Mouse (Mus musculus) heart, embryonic 14.5 days (tissue): Measurements from ENCODE around the gene Npepps. TPM values are rescaled to one million over a fixed set of nuclear protein-coding genes. Genes with fewer than 3 reads are reported as not detected.
A peak's percentile ranks its signal among the peaks of the same experiment; 100 is the strongest.

Experiments
- ATAC-seq: fragments of 200-750 bp; cut with Nextera tagmentation; 2 replicates; pipeline ENCODE4 v1.8.0; 2017; ENCODE audit warnings: low read depth, moderate TSS enrichment; ENCODE audit not compliant: insufficient number of reproducible peaks, insufficient read depth, low FRiP score
- H3K27ac ChIP-seq, 2 experiments: fragments of 200-500 bp in 1 of 2; fragments of 300-500 bp in 1 of 2; sonication (generic) in 1 of 2; replicated peaks in 1 of 2; 2 replicates each; pipeline ENCODE4 v1.5.1; 2012 to 2014; ENCODE audit warnings: low read depth in 2 of 2, low read length in 2 of 2, control low read depth in 1 of 2, mild to moderate bottlenecking in 1 of 2, mixed read lengths in 1 of 2; ENCODE audit not compliant: control insufficient read depth in 1 of 2, insufficient read depth in 1 of 2
- H3K27me3 ChIP-seq: fragments of 300-500 bp; sonication (generic); 2 replicates; pipeline ENCODE4 v1.6.1; 2014; ENCODE audit warnings: mild to moderate bottlenecking, low read length, control low read depth; ENCODE audit not compliant: control insufficient read depth, insufficient read depth
- H3K36me3 ChIP-seq: fragments of 300-500 bp; sonication (generic); 2 replicates; pipeline ENCODE4 v1.6.1; 2014; ENCODE audit warnings: mild to moderate bottlenecking, control low read depth, low read length, mixed read lengths; ENCODE audit not compliant: control insufficient read depth, insufficient read depth
- H3K4me1 ChIP-seq, 2 experiments: fragments of 200-500 bp in 1 of 2; fragments of 300-500 bp in 1 of 2; sonication (generic) in 1 of 2; 2 replicates each; pipeline ENCODE4 v1.6.1; 2012 to 2014; ENCODE audit warnings: low read length in 2 of 2, control low read depth in 1 of 2, mixed read lengths in 1 of 2; ENCODE audit not compliant: control insufficient read depth in 2 of 2, insufficient read depth in 2 of 2
- H3K4me2 ChIP-seq: fragments of 300-500 bp; sonication (generic); 2 replicates; pipeline ENCODE4 v1.6.1; 2014; ENCODE audit warnings: mild to moderate bottlenecking, low read length
- H3K4me3 ChIP-seq, 2 experiments: fragments of 200-500 bp in 1 of 2; fragments of 300-500 bp in 1 of 2; sonication (generic) in 1 of 2; 2 replicates each; pipeline ENCODE4 v1.5.1; 2012 to 2014; ENCODE audit warnings: low read length in 2 of 2, mild to moderate bottlenecking in 2 of 2, control low read depth in 1 of 2, low read depth in 1 of 2, moderate library complexity in 1 of 2; ENCODE audit not compliant: control insufficient read depth in 1 of 2, insufficient read depth in 1 of 2
- H3K9ac ChIP-seq: fragments of 300-500 bp; sonication (generic); 2 replicates; pipeline ENCODE4 v1.6.1; 2014; ENCODE audit warnings: mild to moderate bottlenecking, low read length
- H3K9me3 ChIP-seq: fragments of 300-500 bp; sonication (generic); 2 replicates; pipeline ENCODE4 v1.6.1; 2016; ENCODE audit warnings: low read length, control low read depth; ENCODE audit not compliant: control insufficient read depth
- WGBS: fragments of 180-500 bp; shearing (Covaris S2); extraction: QIAGEN DNeasy Blood & Tissue Kit; methylation state at CpG from one replicate; pipeline ENCODE4 v1.1.7; 2014; 5-methylcytosine and 5-hydroxymethylcytosine counted together
- polyA plus RNA-seq: library from polyadenylated mRNA; unstranded; fragments of >200 nt; fragmentation: Nextera tagmentation; extraction: Ambion mirVana; gene quantifications from 2 replicates; pipeline ENCODE4 v1.2.1, GENCODE M21; 2014

Npepps gene
- polyA plus RNA-seq, 1 experiment from 2014 or later, result 86.9 TPM

DNA sequence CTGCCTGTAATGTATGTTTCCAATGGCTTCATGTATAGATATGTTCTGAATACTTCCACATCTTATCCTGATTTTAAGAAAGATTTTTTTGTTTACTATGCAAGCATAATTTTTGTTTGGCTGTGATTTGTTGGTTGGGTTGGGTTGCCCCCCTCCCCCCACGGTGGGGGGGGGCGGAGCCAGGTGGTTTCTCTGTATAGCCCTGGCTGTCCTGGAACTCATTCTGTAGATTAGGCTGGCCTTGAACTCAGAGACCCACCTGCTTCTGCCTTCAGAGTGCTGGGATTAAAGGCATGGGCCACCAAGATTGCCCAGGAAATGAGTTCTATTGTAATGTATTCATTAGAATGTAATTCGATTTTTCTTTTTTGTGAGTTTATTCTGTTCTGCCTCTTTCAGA, 91.2 kb downstream of the Npepps start:
- Histone ChIP-seq H3K27ac (peak overlapping the region in 1 of 2 experiments; percentile 95; a peak in 3 of 4 replicates), H3K36me3 (peaks cover 24% of the 10 kb centered on the region), H3K4me3 (peak overlapping the region in 1 of 2 experiments; percentile 83; a peak in 2 of 4 replicates), H3K9me3 (no peaks in the 10 kb centered on the region), H3K27me3 (no peaks in the 10 kb centered on the region), H3K9ac (peak overlapping the region; percentile 81), H3K4me1 (peaks cover 2 to 24% of the 10 kb centered on the region in 2 experiments), H3K4me2 (peak overlapping the region; percentile 81)
- no peak for ATAC-seq
- WGBS, result 37% methylated on average over 3 of the region's 3 CpGs

DNA sequence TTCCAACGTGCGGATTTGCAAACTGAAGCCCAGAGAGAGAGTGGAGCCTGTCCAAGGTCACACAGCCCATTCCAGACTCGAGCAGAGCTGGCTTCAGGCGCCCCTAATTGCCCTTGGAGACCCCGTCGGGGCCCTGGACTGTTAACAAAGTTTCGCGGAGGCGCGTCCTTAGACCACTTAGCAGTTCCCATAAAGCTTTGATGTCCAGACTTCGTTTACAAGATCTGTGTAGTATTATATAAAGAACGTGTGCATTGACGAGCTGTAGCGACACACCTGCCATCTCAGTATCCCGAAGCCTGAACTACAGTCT, 91.8 kb downstream of the Npepps start:
- WGBS, result under 1% methylated on average over 15 of the region's 15 CpGs
- H3K4me3 ChIP-seq, result peak overlapping the region; percentile 64 to 83
- ATAC-seq, result no peak
- H3K9me3 ChIP-seq, result no peaks in the 10 kb centered on the region
- H3K36me3 ChIP-seq, result peaks cover 31% of the 10 kb centered on the region
- peak overlapping the region; percentile 81 for H3K4me2 ChIP-seq
- peaks cover 2 to 28% of the 10 kb centered on the region in 2 experiments for H3K4me1 ChIP-seq
- H3K27ac ChIP-seq, result peak overlapping the region; percentile 94 to 95
- H3K9ac ChIP-seq, result peak overlapping the region; percentile 81
- H3K27me3 ChIP-seq, result no peaks in the 10 kb centered on the region

DNA sequence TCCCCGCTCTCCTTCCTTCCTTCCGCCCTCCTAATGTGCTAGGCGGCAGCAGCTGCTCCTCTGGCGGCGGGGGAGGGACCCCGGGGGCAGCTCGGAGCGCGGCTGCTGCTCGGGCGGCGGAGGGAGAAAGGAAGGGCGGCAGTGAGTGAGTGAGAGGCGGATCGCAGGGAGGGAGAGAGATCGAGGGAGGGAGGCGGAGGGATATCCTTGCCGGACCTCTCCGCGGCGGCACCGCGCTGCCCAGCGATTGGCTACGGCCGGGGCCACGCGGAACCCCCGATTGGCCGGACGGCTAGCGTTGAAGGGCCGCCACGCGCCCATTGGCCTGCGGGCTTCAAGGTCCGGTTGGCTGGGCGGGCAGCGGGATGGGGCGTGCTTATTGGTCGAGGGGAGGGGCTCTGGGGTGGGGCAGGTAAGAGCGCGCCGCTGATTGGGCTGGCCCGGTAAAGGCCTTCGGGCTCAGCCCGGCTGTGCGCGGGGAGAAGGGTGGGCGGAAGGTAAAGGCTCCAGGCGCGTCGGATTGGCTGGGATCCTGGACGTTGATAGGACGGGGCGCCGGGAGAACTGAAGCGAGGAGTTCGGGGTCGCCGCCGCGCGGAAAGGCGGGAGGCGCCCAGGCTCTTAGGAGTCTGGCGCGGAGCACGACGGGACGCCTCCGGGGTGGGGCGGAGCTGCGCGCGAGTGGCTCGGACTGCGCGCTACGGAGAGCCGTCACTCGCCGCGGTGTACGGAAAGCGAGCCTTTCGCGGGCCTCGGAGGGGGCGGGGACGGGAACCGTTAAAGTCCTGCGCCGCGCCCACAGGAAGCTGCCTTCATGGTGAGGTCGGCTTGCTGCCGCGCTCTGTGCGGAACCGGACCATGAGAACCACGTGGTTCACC, 92.4 kb downstream of the Npepps start, which contains the start of gene Kpnb1:
Gene Kpnb1 (minus strand): TSS at position 118 of the 879 bp plus-strand sequence.
- H3K4me1 ChIP-seq, result peaks cover 2 to 31% of the 10 kb centered on the region in 2 experiments
- ATAC-seq, result peak; percentile 95
- peak within 1 kb of the TSS; percentile 96 for H3K9ac ChIP-seq
- no peaks in the 10 kb centered on the region for H3K9me3 ChIP-seq
- peak within 1 kb of the TSS; percentile 83 to 90 for H3K4me3 ChIP-seq
- H3K4me2 ChIP-seq, result peak within 1 kb of the TSS; percentile 88
- peaks cover 37% of the 10 kb centered on the region for H3K36me3 ChIP-seq
- under 1% methylated on average over 98 of the region's 101 CpGs for WGBS
- peak within 1 kb of the TSS; percentile 94 to 97 for H3K27ac ChIP-seq
- no peaks in the 10 kb centered on the region for H3K27me3 ChIP-seq

DNA sequence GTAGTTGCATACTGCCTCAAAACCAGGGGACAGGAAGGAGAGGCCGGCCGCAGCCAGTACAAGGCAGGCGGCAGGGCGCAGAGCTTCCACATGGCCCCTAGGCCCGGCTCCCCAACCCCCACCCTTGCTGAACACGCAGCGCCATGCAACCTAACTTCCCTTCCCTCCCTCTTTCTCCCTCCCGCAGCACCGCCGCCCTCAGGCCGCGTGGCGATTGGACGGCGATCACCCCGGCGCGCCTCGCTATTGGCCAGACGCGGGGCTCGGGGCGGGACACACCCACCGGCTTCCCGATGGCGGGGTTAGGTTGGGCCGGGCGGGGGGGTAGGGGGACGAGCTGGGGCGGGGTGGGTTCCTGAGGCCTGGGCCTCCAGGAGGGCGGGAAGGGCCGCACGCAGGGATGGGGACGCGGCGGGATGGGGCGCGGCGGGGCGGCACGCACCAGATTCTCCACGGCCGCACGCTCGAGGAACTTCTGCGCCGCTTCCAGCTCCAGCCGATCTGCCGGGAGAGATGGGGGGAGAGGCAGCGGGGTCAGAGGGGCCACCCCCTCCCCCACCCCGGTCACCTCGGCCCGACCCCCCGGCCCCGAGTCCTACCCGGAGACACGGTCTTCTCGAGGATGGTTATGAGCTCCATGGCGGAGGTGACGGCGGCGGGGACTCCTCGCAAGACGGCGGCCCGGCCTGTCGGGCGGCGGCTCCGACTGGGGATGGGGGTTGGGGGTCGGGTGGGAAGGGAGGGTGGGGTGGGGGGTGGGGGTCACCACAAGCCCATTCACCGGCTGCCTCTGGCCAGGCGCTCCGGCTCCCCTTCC, 93.3 kb downstream of the Npepps start:
- Histone ChIP-seq H3K4me2 (peak overlapping the region; percentile 88), H3K27me3 (no peaks in the 10 kb centered on the region), H3K27ac (peak overlapping the region; percentile 89 to 97), H3K9ac (peak overlapping the region; percentile 96), H3K36me3 (peaks cover 45% of the 10 kb centered on the region), H3K9me3 (no peaks in the 10 kb centered on the region), H3K4me3 (peak overlapping the region; percentile 83 to 90), H3K4me1 (peaks cover 2 to 31% of the 10 kb centered on the region in 2 experiments)
- 1% methylated on average over 31 of the region's 74 CpGs for WGBS
- ATAC-seq, result peak; percentile 68

DNA sequence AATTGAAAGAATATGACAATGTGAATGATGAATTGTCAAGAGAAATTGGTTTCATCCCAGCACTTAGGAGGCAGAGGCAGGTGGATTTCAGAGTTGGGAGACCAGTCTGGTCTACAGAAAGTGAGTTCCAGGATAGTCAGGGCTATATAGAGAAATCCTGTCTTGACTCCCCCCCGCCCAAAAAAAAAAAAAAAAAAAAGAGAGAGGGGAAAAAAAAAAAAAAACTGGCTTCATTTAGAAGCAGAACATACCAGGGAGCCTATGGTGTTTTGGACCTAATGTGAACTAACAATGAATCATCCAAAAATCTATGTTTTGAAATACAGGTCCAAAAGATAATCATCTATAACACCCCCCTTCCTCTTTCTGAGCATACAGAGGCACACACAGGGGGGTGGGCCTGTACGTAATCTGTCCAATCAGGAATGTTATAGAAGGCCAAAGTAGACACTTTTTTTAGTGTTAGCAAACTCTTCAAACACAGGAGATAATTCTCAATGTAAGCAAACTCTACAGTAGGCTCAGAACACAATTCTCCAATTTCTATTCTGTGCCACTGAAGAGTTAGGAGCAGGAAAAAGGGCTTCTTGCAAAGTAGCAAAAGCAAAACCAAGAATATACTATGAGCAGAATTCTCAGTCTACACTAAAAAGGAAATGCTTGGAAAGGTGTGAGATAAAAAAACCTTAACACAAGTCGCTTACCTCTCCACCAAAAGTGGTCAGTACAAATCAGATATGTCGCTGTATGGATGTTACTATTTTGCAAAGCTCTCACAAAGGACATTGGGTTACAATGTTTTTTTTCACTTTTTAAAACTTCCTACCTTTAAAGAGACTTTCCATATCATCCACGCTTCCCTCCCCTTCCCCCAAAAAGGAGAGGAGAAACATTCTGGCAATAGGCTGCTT, 94.5 kb downstream of the Npepps start:
- peaks cover 57% of the 10 kb centered on the region for H3K36me3 ChIP-seq
- 47% methylated on average over 5 of the region's 5 CpGs for WGBS
- H3K27ac ChIP-seq, result peak overlapping the region in 1 of 2 experiments; percentile 97; a peak in 1 of 4 replicates
- peaks cover 2 to 35% of the 10 kb centered on the region in 2 experiments for H3K4me1 ChIP-seq
- ATAC-seq, result no peak
- H3K9me3 ChIP-seq, result no peaks in the 10 kb centered on the region
- peak overlapping the region; percentile 76 for H3K9ac ChIP-seq
- H3K4me2 ChIP-seq, result peak overlapping the region; percentile 88
- H3K27me3 ChIP-seq, result no peaks in the 10 kb centered on the region
- peak overlapping the region; percentile 83 to 90; a peak in 3 of 4 replicates for H3K4me3 ChIP-seq

DNA sequence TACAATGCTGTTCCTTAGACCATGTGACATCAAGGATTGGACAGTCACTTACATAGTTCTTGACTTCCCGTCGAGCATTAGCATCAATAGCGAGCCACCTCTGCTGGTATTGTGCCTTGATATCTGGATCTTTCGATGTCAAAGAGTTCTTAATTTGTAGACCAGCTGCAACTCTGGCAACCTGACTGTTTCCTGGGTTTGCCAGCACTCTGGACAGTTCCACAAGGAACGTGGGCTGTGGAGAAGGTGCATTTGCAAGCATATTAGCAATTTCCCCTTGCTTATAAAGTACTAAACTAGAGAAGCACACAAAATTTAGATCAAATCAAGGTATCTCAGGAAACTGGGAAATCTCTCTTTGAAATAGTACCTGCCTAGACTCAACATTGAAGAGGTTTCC, 95.6 kb downstream of the Npepps start:
- ATAC-seq, result no peak
- no peak overlapping the region for H3K4me3 ChIP-seq
- 69% methylated on average over 5 of the region's 5 CpGs for WGBS
- no peak overlapping the region for H3K4me2 ChIP-seq
- no peaks in the 10 kb centered on the region for H3K27me3 ChIP-seq
- H3K27ac ChIP-seq, result no peak overlapping the region
- H3K4me1 ChIP-seq, result peaks cover 2 to 35% of the 10 kb centered on the region in 2 experiments
- H3K9ac ChIP-seq, result no peak overlapping the region
- H3K36me3 ChIP-seq, result peaks cover 68% of the 10 kb centered on the region
- no peaks in the 10 kb centered on the region for H3K9me3 ChIP-seq

DNA sequence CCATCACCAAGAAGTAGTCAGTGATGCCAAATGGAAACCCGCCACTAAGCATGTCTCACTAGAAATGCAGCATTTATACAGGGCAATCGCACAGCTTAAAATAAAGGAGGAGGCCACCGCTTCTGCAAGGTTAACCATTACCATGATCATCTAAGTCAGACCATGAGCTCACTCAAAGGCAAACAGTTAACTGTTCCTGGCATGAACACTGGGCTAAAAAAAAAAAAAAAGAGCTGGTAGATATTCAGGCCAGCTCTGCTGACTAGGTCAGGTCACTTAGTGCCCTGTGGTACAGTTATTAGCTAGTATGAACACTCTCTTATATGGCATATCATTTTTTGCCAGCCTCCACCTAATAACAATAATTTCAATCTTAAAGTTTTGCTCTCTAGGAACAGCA, 98.0 kb downstream of the Npepps start:
- Histone ChIP-seq H3K9me3 (no peaks in the 10 kb centered on the region), H3K36me3 (peaks cover 92% of the 10 kb centered on the region), H3K4me1 (peaks cover 2 to 26% of the 10 kb centered on the region in 2 experiments; a peak in 3 of 4 replicates), H3K4me3 (no peak overlapping the region), H3K27me3 (no peaks in the 10 kb centered on the region), H3K9ac (no peak overlapping the region), H3K4me2 (no peak overlapping the region), H3K27ac (no peak overlapping the region)
- WGBS, result 89% methylated on average over 3 of the region's 3 CpGs
- ATAC-seq, result no peak
